Comparison of ENCODE assay signal across 9 mouse cellular contexts in the genomic region with DNA sequence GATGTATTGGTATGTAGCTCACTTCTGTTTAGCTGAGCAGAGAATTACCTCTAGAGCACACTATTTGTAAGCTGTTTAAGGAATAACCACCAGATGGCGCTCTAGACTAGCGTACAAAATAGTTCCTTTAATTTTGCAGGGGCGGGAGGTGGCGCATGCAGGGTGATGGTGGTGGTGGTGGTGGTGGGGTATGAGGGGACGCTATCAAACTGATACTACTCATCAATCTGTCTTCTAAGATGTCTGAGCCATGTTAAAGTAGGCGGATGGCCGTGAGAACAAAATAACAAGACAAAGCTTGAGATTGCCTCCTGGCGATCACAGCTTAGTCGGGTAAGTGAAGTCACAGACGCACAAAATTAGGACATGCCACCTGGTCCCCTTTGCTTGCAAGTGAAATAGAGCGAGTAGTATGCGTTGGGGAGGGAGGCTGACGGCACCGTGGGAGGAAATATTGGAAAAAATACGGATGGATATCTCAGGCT.
DNase-seq lines count a peak whose midpoint lies in the region; ATAC-seq and TF ChIP-seq lines count a peak whose summit lies in the region.
"Had no signal": no experiment of that assay in that cellular context is flagged by ENCODE, and none has a peak within 500 bp of the region (broad histone marks: within the 10 kb centered on the region; RNA-seq: fewer than 3 reads in every experiment).

No protein-coding gene starts in this region.

- CTCF ChIA-PET in Patski (lab: Charles Lee): interaction anchor here (1.2 to 2.1 kb wide), 3 partner anchors 11 to 1335 kb away, joined by 4 to 14 read pairs (median 4); no protein-coding TSS in a partner anchor

- WGBS in hindbrain, embryonic 14.5 days: 24% methylated on average over 15 of the region's 15 CpGs
- WGBS in limb, embryonic 13.5 days: 30% methylated on average over 15 of the region's 15 CpGs

- H3K27ac ChIP-seq in embryonic fibroblast, embryonic 13.5 days (ENCODE audit: insufficient read depth, low read length): no peak overlapping the region
- H3K27ac ChIP-seq in hindbrain, embryonic 14.5 days: no peak overlapping the region
- H3K27ac ChIP-seq in limb, embryonic 13.5 days: no peak overlapping the region
- H3K27ac ChIP-seq: embryonic facial prominence, embryonic 12.5 days had no signal

- peak; percentile 71 for TF ChIP-seq CTCF in Patski (IDR thresholded peaks at IDR 0.05)
- 0 out of 2 replicates have a peak, but pooled peaks have one; percentile 27 for TF ChIP-seq CTCF in embryonic fibroblast, embryonic 13.5 days (IDR thresholded peaks at IDR 0.05; ENCODE audit: borderline replicate concordance, insufficient read depth, low read length)

- H3K4me3 ChIP-seq in embryonic fibroblast, embryonic 13.5 days (ENCODE audit: insufficient read depth, low read length): no peak overlapping the region
- no peak overlapping the region for H3K4me3 ChIP-seq in hindbrain, embryonic 14.5 days (replicated peaks; ENCODE audit: low read length)
- H3K4me3 ChIP-seq in limb, embryonic 13.5 days: no peak overlapping the region
- H3K4me3 ChIP-seq: embryonic facial prominence, embryonic 12.5 days had no signal

- no peak for ATAC-seq in Patski
- ATAC-seq in hindbrain, embryonic 14.5 days (ENCODE audit: low FRiP score): peak; percentile 64; the same call in 1 of the 2 replicates
- no peak; the same call in 1 of the 2 replicates for ATAC-seq in limb, embryonic 13.5 days (ENCODE audit: low FRiP score, low read depth)

- H3K4me1 ChIP-seq in embryonic fibroblast, embryonic 13.5 days (ENCODE audit: control insufficient read depth, insufficient read depth, low read length): no peaks in the 10 kb centered on the region
- no peaks in the 10 kb centered on the region for H3K4me1 ChIP-seq in hindbrain, embryonic 14.5 days (replicated peaks; ENCODE audit: control insufficient read depth, insufficient read depth, low read length)
- no peaks in the 10 kb centered on the region for H3K4me1 ChIP-seq in limb, embryonic 13.5 days

- H3K9ac ChIP-seq in hindbrain, embryonic 14.5 days: no peak overlapping the region
- H3K9ac ChIP-seq in limb, embryonic 13.5 days: no peak overlapping the region
- H3K9ac ChIP-seq: embryonic facial prominence, embryonic 12.5 days had no signal

- H3K9me3 ChIP-seq in hindbrain, embryonic 14.5 days (ENCODE audit: control insufficient read depth, low read length): no peaks in the 10 kb centered on the region
- H3K9me3 ChIP-seq in limb, embryonic 13.5 days: no peaks in the 10 kb centered on the region
- H3K9me3 ChIP-seq: embryonic facial prominence, embryonic 12.5 days had no signal

- POLR2A ChIA-PET in Patski (lab: Charles Lee): no interaction called here

- no peaks in the 10 kb centered on the region for H3K36me3 ChIP-seq in hindbrain, embryonic 14.5 days (replicated peaks; ENCODE audit: control insufficient read depth, insufficient read depth)
- no peaks in the 10 kb centered on the region for H3K36me3 ChIP-seq in limb, embryonic 13.5 days
- H3K36me3 ChIP-seq: embryonic facial prominence, embryonic 12.5 days had no signal

- in situ Hi-C loops in Patski (cut with MboI; ENCODE audit: low pct_unique_long_range_greater_than_20kb): loop anchor here (5.0 to 25.0 kb wide), 2 partner anchors 1336 to 1656 kb away; no protein-coding TSS in a partner anchor

- peak overlapping the region; percentile 43 for H3K4me2 ChIP-seq in hindbrain, embryonic 14.5 days (replicated peaks)
- peak overlapping the region; percentile 29; the same call in 1 of the 2 replicates for H3K4me2 ChIP-seq in limb, embryonic 13.5 days (replicated peaks)
- H3K4me2 ChIP-seq: embryonic facial prominence, embryonic 12.5 days had no signal

- peaks cover 3% of the 10 kb centered on the region for H3K27me3 ChIP-seq in Patski
- no peaks in the 10 kb centered on the region for H3K27me3 ChIP-seq in hindbrain, embryonic 14.5 days (ENCODE audit: control insufficient read depth, insufficient read depth, low read length)
- H3K27me3 ChIP-seq in limb, embryonic 13.5 days: no peaks in the 10 kb centered on the region
- H3K27me3 ChIP-seq: embryonic facial prominence, embryonic 12.5 days had no signal

- no peak for TF ChIP-seq POLR2A in embryonic fibroblast, embryonic 13.5 days (IDR thresholded peaks at IDR 0.05; ENCODE audit: low read depth, low read length)

- peak; percentile 18 for DNase-seq in heart, adult 8-10 months (ENCODE audit: low spot score)
- DNase-seq in heart, adult 9 months (ENCODE audit: low spot score in 2 of 2): no peak
- no peak for DNase-seq in Patski (ENCODE audit: low read depth, low spot score)
- DNase-seq in hindbrain, embryonic 14.5 days (ENCODE audit: low spot score): peak; percentile 96
- DNase-seq in retina, adult 2 months (ENCODE audit: low read depth, low spot score): peak; percentile 34
- no peak for DNase-seq in ovary, adult 18-20 months (ENCODE audit: low spot score)

Comparison
In these comparisons a context has a peak if more than half of its experiments do, and no peak if none do; other contexts are left out.
1. DNase-seq: peak in heart, adult 8-10 months (single experiment), hindbrain, embryonic 14.5 days (single experiment) and retina, adult 2 months (single experiment); none in heart, adult 9 months (0 of 2), Patski (single experiment) and ovary, adult 18-20 months (single experiment).